Mouse (Mus musculus) liver, embryonic 14 days (tissue): ENCODE data around the gene Calca. TPM values are rescaled to one million over a fixed set of nuclear protein-coding genes. Genes with fewer than 3 reads are reported as not detected.

Experiments used
- polyA plus RNA-seq: library from polyadenylated mRNA; depleted of rRNA; stranded (reverse); fragments of >200 nt; gene quantifications from 2 replicates; pipeline ENCODE4 v1.2.3, GENCODE M21; 2012; rRNA removed

Gene Calca
- 0.12 TPM in 1 of 2 replicates, not detected in the other for polyA plus RNA-seq

DNA sequence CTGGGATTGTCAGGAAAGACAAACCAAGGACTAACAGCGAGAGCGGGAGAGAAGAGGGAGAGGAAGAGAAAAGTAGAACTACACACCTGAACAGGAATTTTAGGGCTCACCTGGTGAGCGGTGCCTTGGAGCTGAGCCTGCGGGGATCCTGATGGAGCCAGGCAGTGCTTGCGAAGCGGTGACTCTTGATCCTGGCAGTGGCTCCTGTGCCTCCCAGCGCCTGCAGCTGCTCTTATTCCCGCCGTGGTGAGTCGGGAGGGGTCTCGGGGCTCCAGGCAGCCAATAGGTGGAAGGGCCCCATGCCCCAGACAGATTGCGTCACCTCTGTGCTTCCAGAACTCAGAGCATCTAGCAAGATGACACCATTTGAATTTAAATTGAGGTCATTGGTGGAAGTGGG lies at the start of gene Calca:
TSS of gene Calca (minus strand) at position 256 of the 400 bp plus-strand sequence.

Other genes starting within 250 kb of the Calca start
- gene Pde3b, start 221.1 kb downstream of the Calca start, polyA plus RNA-seq: 2.0 and 2.5 TPM in 2 replicates
- 0.36 and 0.43 TPM in 2 replicates for gene Cyp2r1, start 73.4 kb downstream of the Calca start, polyA plus RNA-seq
- not detected in 2 replicates for gene Calcb, start 82.3 kb upstream of the Calca start, polyA plus RNA-seq
- 6.9 and 11.4 TPM in 2 replicates for gene Insc, start 107.3 kb upstream of the Calca start, polyA plus RNA-seq